Mouse (Mus musculus): ENCODE measurements around the gene Pias4.

DNA sequence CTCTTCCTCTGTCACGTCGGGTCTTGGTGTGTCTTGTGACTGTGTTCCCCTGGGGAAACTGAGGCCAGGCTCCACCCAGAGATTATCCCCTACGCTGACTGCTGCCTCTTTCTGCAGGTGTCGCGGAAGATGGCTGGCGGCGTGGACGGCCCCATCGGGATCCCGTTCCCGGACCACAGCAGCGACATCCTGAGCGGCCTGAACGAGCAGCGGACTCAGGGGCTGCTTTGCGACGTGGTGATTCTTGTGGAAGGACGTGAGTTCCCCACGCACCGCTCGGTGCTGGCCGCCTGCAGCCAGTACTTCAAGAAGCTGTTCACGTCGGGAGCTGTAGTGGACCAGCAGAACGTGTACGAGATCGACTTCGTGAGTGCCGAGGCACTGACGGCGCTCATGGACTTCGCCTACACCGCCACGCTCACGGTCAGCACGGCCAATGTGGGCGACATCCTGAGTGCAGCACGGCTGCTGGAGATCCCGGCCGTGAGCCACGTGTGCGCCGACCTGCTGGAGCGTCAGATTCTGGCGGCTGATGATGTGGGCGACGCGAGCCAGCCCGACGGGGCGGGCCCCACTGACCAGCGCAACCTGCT is 23.8 kb downstream of the Pias4 start:
- TF ChIP-seq TAL1 (IDR thresholded peaks at IDR 0.05; ENCODE audit: low read length) (no peak), GATA1 (IDR thresholded peaks at IDR 0.05; ENCODE audit: low read length) (no peak)
